Mouse (Mus musculus): ENCODE data around the gene Kat8.
"Not testable (repeated sequence)": the region's sequence is repeated elsewhere in the genome, so short reads cannot be mapped to it uniquely, and the experiment has no call there.

The Kat8 gene

DNA sequence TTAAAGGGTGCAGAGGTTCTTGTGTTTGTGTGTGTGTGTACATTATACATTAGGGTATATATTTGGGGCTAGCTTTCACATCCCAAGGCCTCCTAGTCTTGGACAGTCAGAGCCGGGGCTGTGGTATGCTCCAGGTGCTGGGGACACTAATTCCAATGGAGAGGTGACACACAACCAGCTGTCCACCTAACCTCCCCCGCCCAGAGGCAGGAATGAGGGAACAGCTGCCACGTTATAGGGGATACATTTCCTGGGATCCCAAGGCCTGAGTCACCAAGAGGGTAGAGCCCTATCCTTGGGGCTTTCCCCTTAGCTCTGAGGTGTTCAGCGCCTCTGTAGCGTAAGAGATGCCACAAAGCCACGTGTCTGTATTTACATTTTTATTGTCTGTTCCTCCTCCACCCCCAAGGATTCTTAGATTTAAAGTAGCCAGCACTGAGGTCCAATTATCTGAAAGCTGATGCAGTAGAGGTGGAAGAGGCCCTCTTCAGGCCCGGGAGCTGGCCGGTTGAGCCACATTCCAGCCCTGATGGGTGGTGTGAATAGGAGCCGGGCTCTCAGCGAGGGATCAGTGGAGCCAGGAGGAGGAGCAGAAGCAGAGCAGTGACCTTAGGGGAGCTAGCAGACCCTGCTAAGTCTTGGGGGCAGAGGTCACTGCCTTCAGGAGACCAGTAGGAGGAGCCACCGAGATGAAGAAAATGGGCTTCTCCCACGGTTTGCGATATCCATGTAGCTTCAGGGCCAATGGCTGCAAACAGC lies 20.1 kb downstream of the Kat8 start:
- peak; percentile 87 for DNase-seq (ENCODE audit: low spot score)

DNA sequence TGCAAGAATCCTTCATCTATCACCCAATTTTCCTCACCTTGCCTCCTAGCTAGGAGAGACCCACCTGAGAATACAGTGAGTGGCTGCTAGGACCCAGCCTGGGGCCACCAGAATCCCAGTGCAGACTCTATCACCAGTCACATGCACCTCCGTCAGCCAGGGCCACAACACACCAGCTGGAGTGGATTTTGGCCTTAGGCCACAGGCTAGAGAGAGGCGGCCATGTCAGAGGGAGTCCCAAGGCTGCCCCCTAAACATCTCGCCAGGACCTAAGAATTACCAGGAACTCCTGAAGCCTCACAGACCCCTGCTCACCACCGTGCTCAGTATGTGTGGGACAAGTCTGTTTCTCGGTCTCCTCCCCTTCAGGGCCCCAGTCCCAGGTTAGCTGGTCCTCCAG lies 21.8 kb downstream of the Kat8 start:
- no peak for DNase-seq (ENCODE audit: low spot score)

DNA sequence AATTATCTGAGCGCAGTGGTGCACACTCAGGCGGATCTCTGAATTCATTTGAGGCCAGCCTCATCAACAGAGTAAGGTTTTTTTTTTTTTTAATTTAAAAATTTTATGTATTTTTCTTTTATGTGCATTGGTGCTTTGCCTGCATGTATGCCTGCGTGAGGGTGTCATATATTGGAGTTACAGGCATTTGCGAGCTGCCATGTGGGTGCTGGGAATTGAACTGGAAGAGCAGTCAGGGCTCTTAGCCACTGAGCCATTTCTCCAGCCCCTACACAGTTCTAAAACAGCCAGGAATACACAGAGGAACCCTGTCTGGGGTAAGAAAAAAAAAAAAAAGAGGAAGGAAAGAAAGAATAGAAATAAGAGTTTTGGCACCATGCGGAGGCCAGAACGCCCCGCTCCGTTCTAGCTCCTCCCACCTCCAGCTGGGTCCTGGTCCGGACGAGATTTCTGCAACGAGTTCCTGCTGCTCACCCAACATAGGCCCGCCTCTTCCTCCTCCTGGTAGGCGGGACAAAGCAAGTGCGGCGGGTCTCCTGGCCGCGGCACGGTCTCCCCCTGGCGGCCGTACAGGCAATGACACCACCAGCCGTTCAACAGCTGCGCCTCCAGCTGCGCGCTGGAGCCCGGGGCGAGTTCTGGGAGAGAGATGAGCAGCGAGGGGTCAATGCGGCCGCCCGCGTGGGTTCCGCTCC lies 22.9 kb downstream of the Kat8 start:
- DNase-seq (ENCODE audit: low spot score): peak; percentile 94

DNA sequence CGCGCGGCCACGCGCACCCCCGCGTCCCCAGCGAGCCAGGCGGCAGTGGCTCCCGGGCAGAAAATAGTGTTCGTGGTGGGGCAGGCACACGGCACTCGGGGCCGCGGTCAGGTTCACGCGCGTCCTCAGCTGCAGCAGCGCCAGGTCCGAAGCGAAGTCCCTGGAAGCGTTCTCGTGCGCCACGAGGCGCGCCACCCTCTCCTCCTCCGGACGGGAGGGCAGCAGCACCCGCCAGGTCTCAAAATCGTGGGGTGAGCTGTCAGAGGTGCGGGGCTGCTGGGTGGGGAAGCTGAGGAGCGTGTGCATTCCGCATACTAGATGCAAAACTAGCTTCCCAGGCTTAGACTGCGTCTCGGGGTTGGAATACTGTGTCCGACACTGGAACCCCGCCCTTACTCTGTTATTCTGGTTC lies 23.4 kb downstream of the Kat8 start:
- DNase-seq (ENCODE audit: low spot score): no peak

DNA sequence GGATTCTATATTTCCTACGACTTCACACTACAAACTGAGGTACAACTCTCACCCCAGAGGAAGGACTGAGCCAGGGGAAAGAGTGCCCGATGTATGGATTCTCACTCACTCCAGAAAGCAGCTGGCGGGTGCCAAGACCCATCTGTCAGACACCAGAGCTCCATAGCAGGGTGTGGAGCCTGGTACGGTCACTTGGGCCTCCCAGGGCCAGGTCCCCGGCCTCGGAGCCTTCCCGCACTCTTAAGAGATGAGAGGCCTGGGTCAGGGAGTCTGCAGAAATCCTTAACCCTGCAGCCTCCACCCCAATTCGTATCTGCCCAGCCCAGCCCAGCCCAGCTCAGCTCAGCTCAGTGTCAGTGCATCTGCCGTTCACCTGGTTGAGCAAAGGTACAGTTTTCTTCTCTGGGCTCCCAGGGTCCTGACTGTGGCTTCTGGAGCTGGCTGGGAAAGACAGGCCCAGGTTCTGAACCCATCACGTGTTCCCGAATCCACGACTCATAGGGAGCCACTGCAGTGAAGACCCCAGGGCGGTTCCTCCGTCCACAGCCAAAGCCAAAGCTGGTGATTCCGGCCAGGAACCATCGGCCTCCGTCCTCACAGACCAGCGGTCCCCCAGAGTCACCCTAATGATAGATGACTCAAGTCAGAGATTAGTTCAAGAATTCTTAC lies 24.0 kb downstream of the Kat8 start:
- DNase-seq (ENCODE audit: low spot score): no peak

DNA sequence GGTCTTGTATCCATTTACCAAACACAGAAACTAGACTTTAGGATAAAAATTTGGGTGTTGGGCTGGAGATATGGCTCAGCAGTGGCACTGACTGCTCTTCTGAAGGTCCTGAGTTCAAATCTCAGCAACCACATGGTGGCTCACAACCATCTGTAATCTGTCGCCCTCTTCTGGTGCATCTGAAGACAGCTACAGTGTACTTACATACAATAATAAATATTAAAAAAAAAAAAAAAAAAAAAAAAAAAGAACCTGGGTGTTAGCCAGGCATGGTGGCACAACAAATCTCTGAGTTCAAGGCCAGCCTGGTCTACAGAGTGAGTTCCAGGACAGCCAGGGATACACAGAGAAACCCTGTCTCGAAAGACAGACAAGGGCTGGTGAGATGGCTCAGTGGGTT lies 29.8 kb downstream of the Kat8 start:
- not testable (repeated sequence) for DNase-seq (ENCODE audit: low spot score)

DNA sequence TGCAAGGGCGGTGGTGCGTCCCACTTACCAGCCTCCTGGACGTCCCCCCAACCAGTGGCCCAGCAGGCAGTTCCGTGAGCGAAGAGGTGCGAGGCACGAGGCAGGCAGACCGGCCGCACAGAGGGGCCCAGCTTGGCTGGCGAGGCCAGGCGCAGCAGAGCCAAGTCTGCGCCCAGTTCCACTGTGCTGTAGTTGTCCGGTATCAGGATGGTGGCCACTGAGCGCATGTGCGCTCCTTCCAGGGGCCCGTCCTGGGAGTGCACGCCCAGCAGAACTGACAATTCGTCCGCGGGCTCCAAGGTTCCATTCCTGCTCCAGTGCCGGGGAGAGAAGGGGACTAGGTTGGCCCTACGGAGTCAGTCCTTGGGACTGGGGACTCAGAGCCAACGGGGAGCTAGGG lies 32.3 kb downstream of the Kat8 start:
- no peak for DNase-seq (ENCODE audit: low spot score)

DNA sequence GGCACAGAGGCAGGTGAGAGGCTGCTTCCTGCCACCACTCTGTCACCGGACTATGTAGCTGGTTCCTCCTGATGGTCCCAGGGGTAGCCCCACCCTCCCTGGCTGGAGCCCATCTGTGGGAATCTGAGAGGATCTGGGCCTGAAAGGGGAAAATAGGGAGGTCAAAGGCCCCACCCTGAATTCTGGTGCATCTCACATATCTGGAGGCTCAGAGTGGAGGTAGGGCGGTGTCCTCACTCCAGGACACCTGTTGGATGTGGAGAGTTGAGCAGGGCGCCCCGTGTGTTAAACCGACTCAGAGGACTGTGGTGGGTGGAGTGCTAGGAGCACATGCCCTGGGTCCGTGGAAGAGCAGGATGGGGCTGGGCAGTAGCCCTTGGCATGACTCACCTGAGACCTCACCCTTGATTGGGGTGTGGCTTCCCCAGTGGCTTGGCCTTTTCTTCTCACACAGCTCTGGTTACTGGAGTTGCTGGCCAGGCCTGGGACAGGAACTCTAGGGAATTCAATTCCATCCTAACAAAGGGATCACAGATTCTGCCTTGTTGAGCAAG lies 34.2 kb downstream of the Kat8 start, which contains the start of gene Prss36:
Gene Prss36 (minus strand): TSS at position 256 of the 554 bp plus-strand sequence.
- no peak for DNase-seq (ENCODE audit: low spot score)

DNA sequence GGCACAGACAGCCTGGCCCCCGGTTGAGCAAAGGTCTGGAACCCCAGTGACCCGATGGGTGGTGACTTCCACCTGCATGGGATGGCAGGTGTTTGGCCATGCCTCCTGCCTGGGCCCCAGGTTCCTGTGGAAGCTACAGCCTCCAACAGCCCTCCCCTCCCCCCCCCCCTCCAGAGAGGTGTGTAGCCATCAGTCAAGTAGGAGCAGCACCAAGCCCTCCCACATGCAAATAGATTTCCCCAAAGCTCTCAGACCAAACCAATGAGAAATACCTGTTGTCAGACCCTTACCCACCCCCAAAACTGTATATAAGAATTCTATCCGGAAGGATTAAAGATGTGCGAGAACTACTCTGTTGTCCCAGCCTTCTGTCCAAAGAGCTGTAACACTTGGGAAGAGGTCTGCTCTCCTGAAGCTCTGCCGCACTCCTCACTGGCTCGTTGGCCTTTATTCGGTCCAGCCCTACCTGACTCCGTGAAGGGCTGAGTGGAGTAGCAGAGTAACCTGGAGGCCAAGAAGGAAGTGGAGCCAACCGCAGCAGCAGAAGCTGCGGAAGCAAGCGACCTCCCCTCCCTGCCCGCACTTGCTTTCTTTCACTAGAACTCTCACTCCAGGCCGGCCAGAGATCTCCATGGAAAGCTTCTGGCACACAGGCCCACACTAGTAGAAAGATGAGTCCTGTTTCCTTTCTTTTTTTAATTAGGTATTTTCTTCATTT lies 40.7 kb downstream of the Kat8 start:
- DNase-seq (ENCODE audit: low spot score): no peak

DNA sequence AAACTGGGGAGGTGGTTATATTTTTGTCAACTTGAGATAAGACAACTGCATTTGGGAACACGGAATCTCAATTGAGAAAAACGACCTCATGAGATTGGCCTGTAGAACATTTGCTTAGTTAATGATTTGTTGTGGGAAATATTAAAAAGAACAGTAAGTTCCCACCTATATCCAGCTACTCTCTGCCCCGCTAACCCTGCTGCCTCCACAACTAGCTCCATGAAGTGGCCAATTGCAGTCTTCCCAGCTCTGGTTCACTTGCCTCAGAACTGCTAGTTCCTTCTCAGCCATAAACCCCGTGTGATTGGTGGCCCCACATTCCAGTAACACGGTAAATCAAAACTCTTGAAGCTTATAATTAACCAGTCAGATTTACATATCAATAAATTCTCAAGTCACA lies 47.0 kb downstream of the Kat8 start:
- no peak for DNase-seq (ENCODE audit: low spot score)

DNA sequence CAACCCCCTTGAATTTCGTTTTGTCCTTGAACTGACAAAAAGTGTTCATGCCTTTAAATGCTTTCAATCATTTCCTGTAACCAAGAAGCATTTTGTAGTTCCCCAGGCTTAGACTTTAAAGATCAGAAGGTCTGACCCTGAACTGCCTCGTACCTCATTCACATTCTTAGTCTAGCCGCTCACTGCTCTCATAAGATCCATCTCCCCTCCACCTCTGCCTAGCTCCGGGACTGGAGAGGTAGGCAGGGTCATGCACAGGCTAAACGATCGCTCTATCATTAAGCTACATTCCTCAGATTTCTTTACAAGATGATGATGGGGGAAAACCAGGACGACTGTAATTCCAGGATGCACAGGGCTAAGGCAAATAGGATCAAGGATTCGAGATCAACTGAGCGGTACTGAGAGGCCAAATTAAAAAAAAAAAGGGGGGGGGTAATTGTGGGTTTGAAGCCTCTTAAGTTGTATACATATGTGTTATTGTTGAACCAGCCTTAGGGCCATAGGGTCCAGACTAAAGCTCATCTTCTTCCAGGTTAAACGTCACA lies 54.1 kb downstream of the Kat8 start:
- DNase-seq (ENCODE audit: low spot score): peak; percentile 25

DNA sequence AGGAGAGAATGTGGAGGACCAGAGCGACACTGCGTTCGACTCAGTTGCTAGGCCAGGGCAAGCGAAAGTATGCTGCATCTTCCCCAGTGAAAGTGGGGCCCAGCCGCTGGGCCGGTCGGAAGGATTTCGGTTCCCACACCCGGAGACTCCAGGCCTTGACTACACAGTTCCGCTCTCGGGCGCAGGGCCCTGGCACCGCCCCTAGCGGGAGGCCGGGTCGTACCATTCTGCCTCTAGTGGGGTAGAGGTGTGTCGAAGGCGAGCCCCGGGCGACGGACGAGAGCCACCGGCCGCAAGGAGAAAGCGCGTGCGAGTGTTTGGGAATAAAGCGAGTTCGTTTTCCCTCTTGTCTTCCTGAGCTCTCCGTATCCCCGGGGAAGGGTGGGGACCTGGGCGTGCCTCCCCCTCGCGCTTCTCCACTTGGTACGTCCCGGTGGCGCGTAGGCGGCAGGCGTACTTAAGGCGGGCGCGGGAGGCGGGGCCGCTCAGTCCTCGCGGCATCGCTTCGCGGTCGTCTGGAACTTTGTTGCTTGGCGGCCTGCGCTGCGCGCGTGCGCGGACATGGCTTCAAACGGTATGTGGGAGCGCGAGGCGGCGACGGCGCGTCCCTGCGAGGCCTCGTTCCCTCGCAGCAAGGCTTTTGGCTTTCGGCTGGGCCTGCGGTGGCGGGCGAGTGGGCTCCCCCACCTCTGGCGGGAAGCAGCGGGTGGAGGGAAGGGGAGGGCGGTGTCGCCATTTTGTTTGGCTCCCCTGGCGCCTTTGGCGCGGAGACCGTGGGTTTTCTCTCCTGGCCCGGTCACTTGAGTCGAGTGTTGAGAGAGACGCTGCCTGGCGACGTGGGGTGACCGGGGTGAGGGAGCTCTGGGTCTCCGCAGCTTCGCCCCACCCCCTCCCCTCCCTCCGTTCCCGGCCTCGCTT lies 54.9 kb downstream of the Kat8 start, which contains the start of gene Fus:
Gene Fus (plus strand): TSS at position 454 of the 918 bp plus-strand sequence.
- DNase-seq (ENCODE audit: low spot score): peak; percentile 93

DNA sequence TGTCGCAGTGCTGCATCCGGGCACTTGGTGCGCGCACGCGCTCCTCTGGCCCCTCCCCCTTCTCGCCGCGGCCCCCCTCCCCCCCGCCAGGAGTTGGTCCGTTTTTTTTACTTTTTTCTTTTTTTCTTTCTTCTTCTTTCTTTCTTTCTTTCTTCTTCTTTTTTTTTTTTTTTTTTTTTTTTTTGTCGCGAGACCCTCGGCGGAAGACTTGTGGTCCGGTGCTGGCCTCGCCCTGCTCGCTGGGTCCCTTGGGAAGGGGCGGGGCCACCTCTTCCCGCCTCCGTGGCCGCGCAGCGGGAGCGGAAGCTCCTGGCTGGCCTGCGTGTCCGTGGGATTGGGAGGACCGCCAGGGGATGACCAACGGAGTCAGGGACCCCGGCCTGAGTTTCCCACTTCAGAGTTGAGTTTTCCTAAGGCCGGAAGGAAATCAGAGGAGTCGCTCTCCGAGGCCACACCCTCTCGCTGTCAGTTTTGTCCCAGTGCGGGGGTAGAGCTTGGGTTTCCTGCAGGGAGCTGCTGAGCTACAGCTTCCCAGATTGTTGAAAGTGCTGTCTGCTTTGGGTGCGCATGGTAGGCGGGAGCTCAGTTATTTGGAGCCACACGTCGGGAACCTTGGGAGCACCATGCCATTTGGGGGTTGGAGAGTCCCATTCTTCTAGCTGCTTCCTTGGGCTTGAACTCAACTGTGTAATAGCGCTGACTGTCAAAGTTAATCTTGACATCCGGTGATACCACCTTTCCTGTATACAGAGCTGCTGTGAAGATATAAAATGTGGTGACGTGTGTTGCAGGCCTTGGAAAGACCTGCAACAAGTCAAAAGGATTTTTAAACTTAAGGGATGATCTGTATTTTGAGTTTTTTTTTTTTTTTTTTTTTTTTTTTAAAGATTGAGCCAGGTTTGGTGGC lies 55.9 kb downstream of the Kat8 start:
- DNase-seq (ENCODE audit: low spot score): peak; percentile 77

DNA sequence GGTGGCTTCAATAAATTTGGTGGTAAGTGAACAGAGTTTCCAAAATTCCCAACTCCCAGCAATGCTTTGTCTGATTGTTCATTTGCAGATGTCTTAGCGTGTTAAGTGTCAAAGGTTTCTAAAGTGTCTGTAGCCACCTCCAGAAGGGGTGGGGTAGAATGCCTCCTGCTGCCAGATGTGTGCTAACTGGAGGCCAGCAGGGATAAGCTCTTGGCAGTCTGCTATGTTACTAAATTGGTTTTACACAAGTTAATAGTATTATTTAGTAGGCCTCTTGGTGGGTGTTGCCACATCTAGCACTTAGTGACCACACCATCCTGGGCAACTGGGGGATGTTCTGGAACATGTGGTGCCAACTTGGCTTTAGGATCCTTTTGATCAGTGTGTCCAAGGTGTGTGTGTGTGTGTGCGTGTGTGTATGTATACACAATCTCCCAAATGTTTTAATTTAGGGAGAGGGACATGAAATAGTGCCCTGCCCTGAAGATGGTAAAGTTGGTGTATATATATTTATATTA lies 62.2 kb downstream of the Kat8 start:
- no peak for DNase-seq (ENCODE audit: low spot score)
